Comparison of ENCODE assay signal across 8 mouse cellular contexts in the genomic region with DNA sequence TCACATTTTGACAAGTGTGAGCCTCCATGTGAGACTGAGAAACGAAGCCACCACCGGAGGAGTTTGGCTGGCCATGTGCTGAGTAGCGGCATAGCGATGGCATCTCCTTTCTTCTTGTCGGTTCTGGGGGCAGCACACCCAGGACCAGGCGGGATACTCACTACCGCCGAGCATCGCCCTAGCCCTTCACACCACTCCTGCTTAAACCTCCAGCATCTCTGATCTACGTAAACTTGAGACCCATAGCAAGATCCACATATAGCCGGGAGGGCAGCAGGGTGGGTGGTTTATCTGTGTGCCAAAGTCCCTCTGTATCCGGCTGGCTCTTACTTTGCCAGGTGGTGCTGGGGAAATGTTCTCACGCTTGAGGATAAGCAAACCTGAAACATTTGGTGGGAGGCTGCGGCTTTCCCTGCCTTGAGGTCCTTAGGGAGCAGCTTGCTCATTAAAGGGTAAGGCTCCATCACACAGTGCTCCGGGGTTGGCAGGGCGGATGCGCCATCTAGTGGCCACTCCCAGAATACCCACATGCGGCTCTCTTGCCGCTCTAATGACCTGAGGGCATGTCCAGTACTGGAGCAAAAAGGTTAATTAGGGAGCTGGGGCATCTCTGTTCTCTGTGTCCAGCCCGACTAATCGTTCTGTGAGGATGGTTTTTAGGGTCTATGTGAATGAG.
DNase-seq lines count a peak whose midpoint lies in the region; ATAC-seq and TF ChIP-seq lines count a peak whose summit lies in the region.

No protein-coding gene starts in this region.

- TF ChIP-seq CTCF in C2C12 (IDR thresholded peaks at IDR 0.05; ENCODE audit: control insufficient read depth, insufficient read depth, insufficient read length): peak; percentile 74
- peak; percentile 90 for TF ChIP-seq CTCF in bone marrow macrophage, adult 2 months (IDR thresholded peaks at IDR 0.05; ENCODE audit: low read depth, low read length)
- TF ChIP-seq CTCF in embryonic fibroblast, embryonic 13.5 days (IDR thresholded peaks at IDR 0.05; ENCODE audit: borderline replicate concordance, insufficient read depth, low read length): peak; percentile 80

- no peak overlapping the region for H3K4me2 ChIP-seq in heart, embryonic 12.5 days
- no peak overlapping the region for H3K4me2 ChIP-seq in kidney, embryonic 16.5 days (replicated peaks; ENCODE audit: low read depth, low read length)
- H3K4me2 ChIP-seq in liver, embryonic 11.5 days: no peak overlapping the region

- H3ac ChIP-seq in C2C12 (ENCODE audit: control insufficient read depth, insufficient read length, low read depth): no peak overlapping the region

- no peaks in the 10 kb centered on the region for H3K79me2 ChIP-seq in C2C12 (ENCODE audit: control insufficient read depth, insufficient read depth)

- no peak for TF ChIP-seq POLR2A in bone marrow macrophage, adult 2 months (IDR thresholded peaks at IDR 0.05; ENCODE audit: borderline replicate concordance, low read depth, low read length)
- TF ChIP-seq POLR2A in embryonic fibroblast, embryonic 13.5 days (IDR thresholded peaks at IDR 0.05; ENCODE audit: low read depth, low read length): no peak

- no peaks in the 10 kb centered on the region for H3K36me3 ChIP-seq in C2C12 (ENCODE audit: control insufficient read depth, insufficient read depth)
- no peaks in the 10 kb centered on the region for H3K36me3 ChIP-seq in heart, embryonic 12.5 days
- H3K36me3 ChIP-seq in kidney, embryonic 16.5 days (ENCODE audit: insufficient read depth, low read length): no peaks in the 10 kb centered on the region
- H3K36me3 ChIP-seq in liver, embryonic 11.5 days (ENCODE audit: control insufficient read depth, insufficient read depth, low read length): no peaks in the 10 kb centered on the region

- H3K9ac ChIP-seq in heart, embryonic 12.5 days: no peak overlapping the region
- H3K9ac ChIP-seq in kidney, embryonic 16.5 days (replicated peaks; ENCODE audit: low read length): no peak overlapping the region; the same call in 1 of the 2 replicates
- H3K9ac ChIP-seq in liver, embryonic 11.5 days (ENCODE audit: low read depth, low read length): no peak overlapping the region

- 48% methylated on average over 21 of the region's 21 CpGs for WGBS in heart, embryonic 12.5 days
- WGBS in kidney, embryonic 16.5 days: 36% methylated on average over 21 of the region's 21 CpGs
- WGBS in liver, embryonic 11.5 days: 45% methylated on average over 21 of the region's 21 CpGs

- peaks cover 4% of the 10 kb centered on the region for H3K4me1 ChIP-seq in bone marrow macrophage, adult 2 months (ENCODE audit: control insufficient read depth, insufficient read depth, low read length)
- H3K4me1 ChIP-seq in embryonic fibroblast, embryonic 13.5 days (ENCODE audit: control insufficient read depth, insufficient read depth, low read length): peaks cover 6% of the 10 kb centered on the region; the same call in 1 of the 2 replicates
- peaks cover 39% of the 10 kb centered on the region for H3K4me1 ChIP-seq in heart, embryonic 12.5 days (replicated peaks)
- peaks cover 23% of the 10 kb centered on the region for H3K4me1 ChIP-seq in kidney, embryonic 16.5 days (ENCODE audit: insufficient read depth, low read length)
- peaks cover 8% of the 10 kb centered on the region for H3K4me1 ChIP-seq in liver, embryonic 11.5 days (replicated peaks; ENCODE audit: control insufficient read depth, insufficient read depth, low read length)

- peak; percentile 60 for ATAC-seq in heart, embryonic 12.5 days (ENCODE audit: insufficient number of reproducible peaks, low FRiP score)
- peak; percentile 74 for ATAC-seq in kidney, embryonic 16.5 days (ENCODE audit: low FRiP score, low TSS enrichment)
- ATAC-seq in liver, embryonic 11.5 days (replicated peaks; ENCODE audit: low FRiP score): peak; percentile 60

- no peak overlapping the region for H3K27ac ChIP-seq in bone marrow macrophage, adult 2 months (ENCODE audit: insufficient read depth, low read depth, low read length)
- H3K27ac ChIP-seq in embryonic fibroblast, embryonic 13.5 days (ENCODE audit: insufficient read depth, low read length): no peak overlapping the region
- no peak overlapping the region for H3K27ac ChIP-seq in heart, embryonic 12.5 days (ENCODE audit: poor library complexity, severe bottlenecking)
- H3K27ac ChIP-seq in kidney, embryonic 16.5 days (ENCODE audit: low read length): no peak overlapping the region
- H3K27ac ChIP-seq in liver, embryonic 11.5 days (ENCODE audit: low read depth, low read length): no peak overlapping the region

- no peak overlapping the region for H3K4me3 ChIP-seq in C2C12 (ENCODE audit: insufficient read depth, poor library complexity, severe bottlenecking)
- H3K4me3 ChIP-seq in bone marrow macrophage, adult 2 months (ENCODE audit: insufficient read depth, low read length): no peak overlapping the region
- H3K4me3 ChIP-seq in embryonic fibroblast, embryonic 13.5 days (ENCODE audit: insufficient read depth, low read length): no peak overlapping the region
- no peak overlapping the region for H3K4me3 ChIP-seq in heart, embryonic 12.5 days
- no peak overlapping the region for H3K4me3 ChIP-seq in kidney, embryonic 16.5 days (ENCODE audit: low read length)
- no peak overlapping the region for H3K4me3 ChIP-seq in liver, embryonic 11.5 days (ENCODE audit: low read depth, low read length)

- no peaks in the 10 kb centered on the region for H3K9me3 ChIP-seq in heart, embryonic 12.5 days (replicated peaks)
- H3K9me3 ChIP-seq in kidney, embryonic 16.5 days (ENCODE audit: low read length): no peaks in the 10 kb centered on the region
- H3K9me3 ChIP-seq in liver, embryonic 11.5 days (ENCODE audit: control insufficient read depth, low read length): no peaks in the 10 kb centered on the region

- peak; percentile 82 for DNase-seq in liver, embryonic 11.5 days (ENCODE audit: low spot score)
- DNase-seq in naive thymus-derived CD4-positive, alpha-beta T cell, adult 2 months (ENCODE audit: low read depth): peak; percentile 86
- DNase-seq in spleen, postnatal 36 days (ENCODE audit: low spot score in 2 of 2): peak; percentile 57 to 58

- H3K79me3 ChIP-seq in C2C12 (ENCODE audit: low read depth): no peaks in the 10 kb centered on the region

- no peaks in the 10 kb centered on the region for H3K27me3 ChIP-seq in C2C12 (ENCODE audit: control insufficient read depth, insufficient read depth, insufficient read length)
- H3K27me3 ChIP-seq in heart, embryonic 12.5 days (replicated peaks): no peaks in the 10 kb centered on the region
- H3K27me3 ChIP-seq in kidney, embryonic 16.5 days (ENCODE audit: insufficient read depth, low read length): no peaks in the 10 kb centered on the region
- no peaks in the 10 kb centered on the region for H3K27me3 ChIP-seq in liver, embryonic 11.5 days (replicated peaks; ENCODE audit: control insufficient read depth, insufficient read depth, low read length)

TF ChIP-seq in C2C12, 6 proteins besides CTCF, POLR2A, EP300 and RAD21:
- TF ChIP-seq FOSL1 (IDR thresholded peaks at IDR 0.05; ENCODE audit: insufficient read depth, low read length, poor library complexity, severe bottlenecking) (no peak), USF1 (IDR thresholded peaks at IDR 0.05; ENCODE audit: low read depth) (no peak), CEBPB (IDR thresholded peaks at IDR 0.05; ENCODE audit: low read depth) (no peak), MYOG (IDR thresholded peaks at IDR 0.05; ENCODE audit: control insufficient read depth, extremely low read depth, insufficient read length) (no peak), MYOD1 (IDR thresholded peaks at IDR 0.05; ENCODE audit: control insufficient read depth, insufficient read length, low read depth) (no peak), MAX (IDR thresholded peaks at IDR 0.05) (peak; percentile 37)
